22 mouse cellular contexts compared by ENCODE assay signal in the genomic region with DNA sequence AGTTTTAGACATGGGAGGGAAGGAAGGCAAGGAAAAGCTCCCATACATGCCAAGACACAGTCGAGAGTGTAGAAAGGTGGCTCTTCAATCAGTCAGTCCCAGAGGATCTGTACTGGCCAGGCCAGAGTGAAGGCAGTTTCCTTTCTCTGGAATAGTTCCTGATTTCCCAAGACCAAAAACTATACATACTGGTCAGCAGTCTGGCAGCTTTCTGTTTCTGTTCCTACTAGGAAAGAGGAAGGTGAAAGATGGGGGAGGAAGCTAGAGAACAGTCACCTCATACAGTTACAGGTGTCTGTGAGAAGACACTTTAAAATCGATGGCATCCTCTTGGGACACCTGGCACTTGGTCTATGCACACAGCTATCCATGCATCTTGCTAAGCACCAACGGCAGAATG. TPM values are rescaled to one million over a fixed set of nuclear protein-coding genes. Genes with fewer than 3 reads are reported as not detected.
DNase-seq lines count a peak whose midpoint lies in the region; ATAC-seq and TF ChIP-seq lines count a peak whose summit lies in the region.
"Had no signal": no experiment of that assay in that cellular context is flagged by ENCODE, and none has a peak within 500 bp of the region (broad histone marks: within the 10 kb centered on the region; RNA-seq: fewer than 3 reads in every experiment).

No protein-coding gene starts in this region.

- H3ac ChIP-seq in myocyte (ENCODE audit: control insufficient read depth, insufficient read length): no peak overlapping the region

- TF ChIP-seq CTCF in kidney, adult 2 months (conservative IDR thresholded peaks at IDR 0.05; ENCODE audit: insufficient read depth, insufficient read length, low read depth, low read length): no peak
- TF ChIP-seq CTCF in bone marrow macrophage, adult 2 months (IDR thresholded peaks at IDR 0.05; ENCODE audit: low read depth, low read length): no peak
- no peak for TF ChIP-seq CTCF in midbrain, postnatal 0 days (IDR thresholded peaks at IDR 0.05)

- no peak for ATAC-seq in kidney, embryonic 16.5 days (ENCODE audit: low FRiP score, low TSS enrichment)
- peak; percentile 50; the same call in 1 of the 2 replicates for ATAC-seq in common myeloid progenitor, adult 5-6 weeks (replicated peaks; ENCODE audit: low read depth, poor library complexity, severe bottlenecking)
- ATAC-seq in midbrain, postnatal 0 days (ENCODE audit: low FRiP score): no peak
- ATAC-seq: CD4-positive, CD25-positive, alpha-beta regulatory T cell, adult 4 months; forebrain, embryonic 13.5 days had no signal

- no peaks in the 10 kb centered on the region for H3K4me1 ChIP-seq in kidney, adult 2 months (ENCODE audit: control insufficient read depth, insufficient read depth, low read length)
- H3K4me1 ChIP-seq in kidney, embryonic 16.5 days (ENCODE audit: insufficient read depth, low read length): no peaks in the 10 kb centered on the region
- H3K4me1 ChIP-seq in bone marrow macrophage, adult 2 months (ENCODE audit: control insufficient read depth, insufficient read depth, low read length): peaks cover 32% of the 10 kb centered on the region
- H3K4me1 ChIP-seq in midbrain, postnatal 0 days (ENCODE audit: insufficient read depth, low read length): no peaks in the 10 kb centered on the region
- H3K4me1 ChIP-seq: forebrain, embryonic 13.5 days; hindbrain, embryonic 13.5 days; liver, embryonic 13.5 days had no signal

- H3K27ac ChIP-seq in kidney, adult 2 months (ENCODE audit: insufficient read depth, low read depth, low read length): no peak overlapping the region
- H3K27ac ChIP-seq in kidney, embryonic 16.5 days (ENCODE audit: low read length): no peak overlapping the region
- peak overlapping the region; percentile 72 for H3K27ac ChIP-seq in bone marrow macrophage, adult 2 months (ENCODE audit: insufficient read depth, low read depth, low read length)
- no peak overlapping the region for H3K27ac ChIP-seq in midbrain, postnatal 0 days (ENCODE audit: low read depth, low read length)
- H3K27ac ChIP-seq: forebrain, embryonic 13.5 days; heart, embryonic 15.5 days; hindbrain, embryonic 13.5 days; kidney, postnatal 0 days; liver, embryonic 13.5 days had no signal

- H3K36me3 ChIP-seq in kidney, adult 2 months (ENCODE audit: control insufficient read depth, insufficient read depth, low read length): peaks cover 6% of the 10 kb centered on the region
- H3K36me3 ChIP-seq in kidney, embryonic 16.5 days (ENCODE audit: insufficient read depth, low read length): peaks cover 32% of the 10 kb centered on the region
- peaks cover 16% of the 10 kb centered on the region for H3K36me3 ChIP-seq in myocyte (ENCODE audit: control insufficient read depth, insufficient read depth)
- peaks cover 42% of the 10 kb centered on the region for H3K36me3 ChIP-seq in midbrain, postnatal 0 days (ENCODE audit: insufficient read depth, low read length)

- no peak for TF ChIP-seq POLR2A in kidney, adult 2 months (IDR thresholded peaks at IDR 0.05; ENCODE audit: low read depth, low read length)
- TF ChIP-seq POLR2A in bone marrow macrophage, adult 2 months (IDR thresholded peaks at IDR 0.05; ENCODE audit: borderline replicate concordance, low read depth, low read length): no peak
- TF ChIP-seq POLR2A in myocyte (IDR thresholded peaks at IDR 0.05; ENCODE audit: insufficient read length, low read depth): no peak

- H3K9me3 ChIP-seq in kidney, embryonic 16.5 days (ENCODE audit: low read length): no peaks in the 10 kb centered on the region
- no peaks in the 10 kb centered on the region for H3K9me3 ChIP-seq in midbrain, postnatal 0 days (ENCODE audit: low read length)
- H3K9me3 ChIP-seq: forebrain, embryonic 13.5 days; G1E; heart, embryonic 15.5 days; hindbrain, embryonic 13.5 days; liver, embryonic 13.5 days had no signal

- 84% methylated on average over 3 of the region's 3 CpGs for WGBS in kidney, adult 2 months
- 88% methylated on average over 3 of the region's 3 CpGs for WGBS in kidney, embryonic 16.5 days
- WGBS in midbrain, postnatal 0 days: 94% methylated on average over 3 of the region's 3 CpGs

- DNase-seq in kidney, adult 2 months: peak; percentile 6
- DNase-seq in embryo, embryonic 10 days (ENCODE audit: low spot score): no peak
- no peak for DNase-seq in midbrain, postnatal 0 days (ENCODE audit: low spot score)
- DNase-seq: gastrocnemius, postnatal 36 days; left cerebral cortex, postnatal 4 days; liver, embryonic 13.5 days; retina, postnatal 1 day; right cerebral cortex, postnatal 4 days; thymus, adult 2 months had no signal

- H3K4me3 ChIP-seq in kidney, adult 2 months (ENCODE audit: insufficient read depth, low read depth, low read length): no peak overlapping the region
- H3K4me3 ChIP-seq in kidney, embryonic 16.5 days (ENCODE audit: low read length): no peak overlapping the region
- H3K4me3 ChIP-seq in bone marrow macrophage, adult 2 months (ENCODE audit: insufficient read depth, low read length): no peak overlapping the region
- H3K4me3 ChIP-seq in myocyte: no peak overlapping the region
- H3K4me3 ChIP-seq in midbrain, postnatal 0 days (ENCODE audit: low read depth, low read length): no peak overlapping the region
- H3K4me3 ChIP-seq: forebrain, embryonic 13.5 days; heart, embryonic 15.5 days; hindbrain, embryonic 13.5 days; liver, embryonic 13.5 days had no signal

- H3K79me2 ChIP-seq in myocyte (ENCODE audit: control insufficient read depth, insufficient read depth): no peaks in the 10 kb centered on the region

- H3K4me2 ChIP-seq in kidney, embryonic 16.5 days (replicated peaks; ENCODE audit: low read depth, low read length): no peak overlapping the region
- H3K4me2 ChIP-seq in myocyte (ENCODE audit: low read depth): peak overlapping the region; percentile 42
- no peak overlapping the region for H3K4me2 ChIP-seq in midbrain, postnatal 0 days (ENCODE audit: low read depth, low read length, poor library complexity, severe bottlenecking)
- H3K4me2 ChIP-seq: forebrain, embryonic 13.5 days; heart, embryonic 15.5 days; hindbrain, embryonic 13.5 days; liver, embryonic 13.5 days; midbrain, embryonic 11.5 days had no signal

- H3K9ac ChIP-seq in kidney, embryonic 16.5 days (replicated peaks; ENCODE audit: low read length): no peak overlapping the region
- H3K9ac ChIP-seq in midbrain, postnatal 0 days (replicated peaks; ENCODE audit: low read length, poor library complexity, severe bottlenecking): no peak overlapping the region
- H3K9ac ChIP-seq: forebrain, embryonic 13.5 days; heart, embryonic 15.5 days; hindbrain, embryonic 13.5 days; liver, embryonic 13.5 days had no signal

- H3K27me3 ChIP-seq in kidney, adult 2 months (replicated peaks; ENCODE audit: control insufficient read depth, insufficient read depth, low read length): no peaks in the 10 kb centered on the region
- no peaks in the 10 kb centered on the region for H3K27me3 ChIP-seq in kidney, embryonic 16.5 days (ENCODE audit: insufficient read depth, low read length)
- H3K27me3 ChIP-seq in myocyte (ENCODE audit: control insufficient read depth, insufficient read depth, insufficient read length): no peaks in the 10 kb centered on the region
- H3K27me3 ChIP-seq in midbrain, postnatal 0 days (ENCODE audit: insufficient read depth, low read length): no peaks in the 10 kb centered on the region
- H3K27me3 ChIP-seq: forebrain, embryonic 13.5 days; heart, embryonic 15.5 days; hindbrain, embryonic 13.5 days; liver, embryonic 13.5 days had no signal

TF ChIP-seq in myocyte, 11 proteins besides CTCF, POLR2A, EP300 and RAD21:
- TF ChIP-seq CEBPB (IDR thresholded peaks at IDR 0.05; ENCODE audit: insufficient read depth, poor library complexity, severe bottlenecking): no peak
- TF ChIP-seq SRF (IDR thresholded peaks at IDR 0.05; ENCODE audit: control insufficient read depth, insufficient read length, low read depth): no peak
- TF ChIP-seq TCF12 (IDR thresholded peaks at IDR 0.05; ENCODE audit: insufficient read depth, poor library complexity, severe bottlenecking): no peak
- no peak for TF ChIP-seq E2F4 (IDR thresholded peaks at IDR 0.05; ENCODE audit: insufficient read depth)

RNA-seq across cellular contexts. Expression of gene Cxcr6, which starts 9.2 kb away (rescaled TPM):
- 0.56 and 1.4 TPM in 2 replicates for polyA plus RNA-seq in kidney, adult 2 months (2012; rRNA removed)
- polyA plus RNA-seq in kidney, embryonic 16.5 days (2015; fragmentation: Nextera tagmentation; extraction: Ambion mirVana): 0.30 and 0.54 TPM in 2 replicates
- not detected in 2 replicates for polyA plus RNA-seq in bone marrow macrophage, adult 2 months (2012; ENCODE audit: insufficient read depth, insufficient read length, missing spikeins)
- 0.32 TPM in 1 of 2 replicates, not detected in the other for total RNA-seq in common myeloid progenitor, adult 5-6 weeks (2017)
- polyA plus RNA-seq in myocyte (2012; fragmentation: generic; extraction: Trizol): 0.52 TPM
- not detected in 2 replicates for total RNA-seq in midbrain, postnatal 0 days (2014; rRNA removed)
- 0.12 TPM in 1 of 2 replicates, not detected in the other for polyA plus RNA-seq in midbrain, postnatal 0 days (2015; fragmentation: Nextera tagmentation; extraction: Ambion mirVana)
- total RNA-seq: gastrocnemius, postnatal 36 days; layer of hippocampus, adult 18-20 months; left cerebral cortex, postnatal 4 days had no signal
- polyA plus RNA-seq: brain, embryonic 14.5 days; G1E had no signal

RNA-seq across cellular contexts. Expression of gene Fyco1, which starts 36.3 kb away (rescaled TPM):
- 7.1 and 9.9 TPM in 2 replicates for polyA plus RNA-seq in kidney, adult 2 months (2012; rRNA removed)
- 10.8 and 14.5 TPM in 2 replicates for polyA plus RNA-seq in kidney, embryonic 16.5 days (2015; fragmentation: Nextera tagmentation; extraction: Ambion mirVana)
- 15.0 and 16.2 TPM in 2 replicates for polyA plus RNA-seq in bone marrow macrophage, adult 2 months (2012; ENCODE audit: insufficient read depth, insufficient read length, missing spikeins)
- total RNA-seq in common myeloid progenitor, adult 5-6 weeks (2017): 13.6 and 17.0 TPM in 2 replicates
- 8.7 TPM for polyA plus RNA-seq in myocyte (2012; fragmentation: generic; extraction: Trizol)
- total RNA-seq in midbrain, postnatal 0 days (2014; rRNA removed): 11.9 and 14.8 TPM in 2 replicates
- 7.7 and 9.0 TPM in 2 replicates for polyA plus RNA-seq in midbrain, postnatal 0 days (2015; fragmentation: Nextera tagmentation; extraction: Ambion mirVana)

RNA-seq across cellular contexts. Expression of gene Xcr1, which starts 46.4 kb away (rescaled TPM):
- 0.45 and 0.72 TPM in 2 replicates for polyA plus RNA-seq in kidney, adult 2 months (2012; rRNA removed)
- not detected in 2 replicates for polyA plus RNA-seq in kidney, embryonic 16.5 days (2015; fragmentation: Nextera tagmentation; extraction: Ambion mirVana)
- polyA plus RNA-seq in bone marrow macrophage, adult 2 months (2012; ENCODE audit: insufficient read depth, insufficient read length, missing spikeins): not detected in 2 replicates
- total RNA-seq in common myeloid progenitor, adult 5-6 weeks (2017): not detected in 2 replicates
- polyA plus RNA-seq in myocyte (2012; fragmentation: generic; extraction: Trizol): 0.04 TPM
- not detected in 2 replicates for total RNA-seq in midbrain, postnatal 0 days (2014; rRNA removed)
- 0.04 and 0.07 TPM in 2 replicates for polyA plus RNA-seq in midbrain, postnatal 0 days (2015; fragmentation: Nextera tagmentation; extraction: Ambion mirVana)
- total RNA-seq: gastrocnemius, postnatal 36 days; layer of hippocampus, adult 18-20 months; left cerebral cortex, postnatal 4 days had no signal
- polyA plus RNA-seq: brain, embryonic 14.5 days; G1E; heart, embryonic 15.5 days; liver, embryonic 13.5 days; midbrain, embryonic 11.5 days had no signal
